Mouse (Mus musculus): ENCODE data around the gene Otulin. TPM values are rescaled to one million over a fixed set of nuclear protein-coding genes. Genes with fewer than 3 reads are reported as not detected.
A peak's percentile ranks its signal among the peaks of the same experiment; 100 is the strongest.

Gene Otulin
- polyA plus RNA-seq, 1 experiment = 23.7 TPM

GRCm38 (mm10) chr15:27590812-27591211, 39.7 kb downstream of the Otulin start:
- WGBS = 97% methylated on average over 9 of the region's 9 CpGs
- Histone ChIP-seq H3K4me3 (replicated peaks; ENCODE audit: extremely low read depth, low read depth, low read length) (no peak overlapping the region), H3K4me1 (ENCODE audit: control insufficient read depth, insufficient read depth, low read length) (peaks cover 11% of the 10 kb centered on the region)
- no peak for TF ChIP-seq CTCF (IDR thresholded peaks at IDR 0.05; ENCODE audit: insufficient read depth, low read length)
- no peak for DNase-seq

- no peak overlapping the region for H3K4me3 ChIP-seq (replicated peaks; ENCODE audit: extremely low read depth, low read depth, low read length)
- H3K4me1 ChIP-seq (ENCODE audit: control insufficient read depth, insufficient read depth, low read length) = peaks cover 9% of the 10 kb centered on the region
- no peak for DNase-seq
- TF ChIP-seq CTCF (IDR thresholded peaks at IDR 0.05; ENCODE audit: insufficient read depth, low read length) = no peak
- no peak for TF ChIP-seq POLR2A (IDR thresholded peaks at IDR 0.05; ENCODE audit: borderline replicate concordance, extremely low read depth, low read depth, low read length)
- 82% methylated on average over 14 of the region's 14 CpGs for WGBS
Observed at GRCm38 (mm10) chr15:27588087-27588826, 42.2 kb downstream of the Otulin start.

GRCm38 (mm10) chr15:27586093-27586480, 44.4 kb downstream of the Otulin start:
- no peak for DNase-seq
- no peak for TF ChIP-seq POLR2A (IDR thresholded peaks at IDR 0.05; ENCODE audit: borderline replicate concordance, extremely low read depth, low read depth, low read length)
- Histone ChIP-seq H3K4me1 (ENCODE audit: control insufficient read depth, insufficient read depth, low read length) (peaks cover 9% of the 10 kb centered on the region), H3K4me3 (replicated peaks; ENCODE audit: extremely low read depth, low read depth, low read length) (no peak overlapping the region)
- WGBS = 68% methylated on average over 5 of the region's 5 CpGs

GRCm38 (mm10) chr15:27585466-27586092, 44.9 kb downstream of the Otulin start:
- Histone ChIP-seq H3K4me1 (ENCODE audit: control insufficient read depth, insufficient read depth, low read length) (peaks cover 9% of the 10 kb centered on the region), H3K4me3 (replicated peaks; ENCODE audit: extremely low read depth, low read depth, low read length) (no peak overlapping the region)
- DNase-seq = no peak
- TF ChIP-seq CTCF (IDR thresholded peaks at IDR 0.05; ENCODE audit: insufficient read depth, low read length) (no peak), POLR2A (IDR thresholded peaks at IDR 0.05; ENCODE audit: borderline replicate concordance, extremely low read depth, low read depth, low read length) (no peak)
- WGBS = 54% methylated on average over 4 of the region's 4 CpGs

GRCm38 (mm10) chr15:27583620-27584019, 46.9 kb downstream of the Otulin start:
- DNase-seq = no peak
- Histone ChIP-seq H3K4me3 (replicated peaks; ENCODE audit: extremely low read depth, low read depth, low read length) (no peak overlapping the region), H3K4me1 (ENCODE audit: control insufficient read depth, insufficient read depth, low read length) (peaks cover 9% of the 10 kb centered on the region)
- 87% methylated on average over 6 of the region's 6 CpGs for WGBS
- TF ChIP-seq POLR2A (IDR thresholded peaks at IDR 0.05; ENCODE audit: borderline replicate concordance, extremely low read depth, low read depth, low read length) = no peak
- no peak for TF ChIP-seq CTCF (IDR thresholded peaks at IDR 0.05; ENCODE audit: insufficient read depth, low read length)

GRCm38 (mm10) chr15:27583042-27583441, 47.5 kb downstream of the Otulin start:
- Histone ChIP-seq H3K4me3 (replicated peaks; ENCODE audit: extremely low read depth, low read depth, low read length) (no peak overlapping the region), H3K4me1 (ENCODE audit: control insufficient read depth, insufficient read depth, low read length) (peaks cover 9% of the 10 kb centered on the region)
- no peak for TF ChIP-seq POLR2A (IDR thresholded peaks at IDR 0.05; ENCODE audit: borderline replicate concordance, extremely low read depth, low read depth, low read length)
- peak; percentile 56 for TF ChIP-seq CTCF (IDR thresholded peaks at IDR 0.05; ENCODE audit: insufficient read depth, low read length)
- DNase-seq = peak; percentile 36
- WGBS = 68% methylated on average over 4 of the region's 4 CpGs

GRCm38 (mm10) chr15:27582428-27582827, 48.1 kb downstream of the Otulin start:
- DNase-seq = no peak

GRCm38 (mm10) chr15:27581640-27582039, 48.9 kb downstream of the Otulin start:
- TF ChIP-seq CTCF (IDR thresholded peaks at IDR 0.05; ENCODE audit: insufficient read depth, low read length) (no peak), POLR2A (IDR thresholded peaks at IDR 0.05; ENCODE audit: borderline replicate concordance, extremely low read depth, low read depth, low read length) (no peak)
- no peak for DNase-seq
- Histone ChIP-seq H3K4me3 (replicated peaks; ENCODE audit: extremely low read depth, low read depth, low read length) (no peak overlapping the region), H3K4me1 (ENCODE audit: control insufficient read depth, insufficient read depth, low read length) (peaks cover 9% of the 10 kb centered on the region)
- 85% methylated on average over 3 of the region's 3 CpGs for WGBS

More at GRCm38 (mm10) chr15:27582428-27582827, 48.1 kb downstream of the Otulin start:
- WGBS = 96% methylated on average over 3 of the region's 3 CpGs
- Histone ChIP-seq H3K4me3 (replicated peaks; ENCODE audit: extremely low read depth, low read depth, low read length) (no peak overlapping the region), H3K4me1 (ENCODE audit: control insufficient read depth, insufficient read depth, low read length) (peaks cover 9% of the 10 kb centered on the region)
- TF ChIP-seq CTCF (IDR thresholded peaks at IDR 0.05; ENCODE audit: insufficient read depth, low read length) (no peak), POLR2A (IDR thresholded peaks at IDR 0.05; ENCODE audit: borderline replicate concordance, extremely low read depth, low read depth, low read length) (no peak)

GRCm38 (mm10) chr15:27580771-27581170, 49.7 kb downstream of the Otulin start:
- 84% methylated on average over 2 of the region's 2 CpGs for WGBS
- no peak for DNase-seq
- H3K4me1 ChIP-seq (ENCODE audit: control insufficient read depth, insufficient read depth, low read length) = no peaks in the 10 kb centered on the region; the same call in 1 of the 2 replicates
- no peak overlapping the region for H3K4me3 ChIP-seq (replicated peaks; ENCODE audit: extremely low read depth, low read depth, low read length)
- no peak for TF ChIP-seq POLR2A (IDR thresholded peaks at IDR 0.05; ENCODE audit: borderline replicate concordance, extremely low read depth, low read depth, low read length)
- TF ChIP-seq CTCF (IDR thresholded peaks at IDR 0.05; ENCODE audit: insufficient read depth, low read length) = no peak

GRCm38 (mm10) chr15:27579853-27580252, 50.6 kb downstream of the Otulin start:
- WGBS = 75% methylated on average over 2 of the region's 2 CpGs
- TF ChIP-seq CTCF (IDR thresholded peaks at IDR 0.05; ENCODE audit: insufficient read depth, low read length) (no peak), POLR2A (IDR thresholded peaks at IDR 0.05; ENCODE audit: borderline replicate concordance, extremely low read depth, low read depth, low read length) (no peak)
- no peak for DNase-seq
- Histone ChIP-seq H3K4me3 (replicated peaks; ENCODE audit: extremely low read depth, low read depth, low read length) (no peak overlapping the region), H3K4me1 (ENCODE audit: control insufficient read depth, insufficient read depth, low read length) (no peaks in the 10 kb centered on the region)

Measured in lung, adult 2 months (tissue).